Mouse (Mus musculus) layer of hippocampus, postnatal 10 days (tissue): ENCODE results near the gene Mef2a. TPM values are rescaled to one million over a fixed set of nuclear protein-coding genes. Genes with fewer than 3 reads are reported as not detected.

Experiments
- DNase-seq, 2 experiments: peaks; one replicate each; pipeline ENCODE4 v3.0.0; 2021; ENCODE audit warnings: low spot score in 2 of 2
- total RNA-seq, 2 experiments: library from RNA; stranded (reverse); gene quantifications; 2 replicates each; pipeline ENCODE4 v1.2.3; 2021

Mef2a gene
- total RNA-seq, 2 experiments from 2014 or later = 126 to 138 TPM

DNA sequence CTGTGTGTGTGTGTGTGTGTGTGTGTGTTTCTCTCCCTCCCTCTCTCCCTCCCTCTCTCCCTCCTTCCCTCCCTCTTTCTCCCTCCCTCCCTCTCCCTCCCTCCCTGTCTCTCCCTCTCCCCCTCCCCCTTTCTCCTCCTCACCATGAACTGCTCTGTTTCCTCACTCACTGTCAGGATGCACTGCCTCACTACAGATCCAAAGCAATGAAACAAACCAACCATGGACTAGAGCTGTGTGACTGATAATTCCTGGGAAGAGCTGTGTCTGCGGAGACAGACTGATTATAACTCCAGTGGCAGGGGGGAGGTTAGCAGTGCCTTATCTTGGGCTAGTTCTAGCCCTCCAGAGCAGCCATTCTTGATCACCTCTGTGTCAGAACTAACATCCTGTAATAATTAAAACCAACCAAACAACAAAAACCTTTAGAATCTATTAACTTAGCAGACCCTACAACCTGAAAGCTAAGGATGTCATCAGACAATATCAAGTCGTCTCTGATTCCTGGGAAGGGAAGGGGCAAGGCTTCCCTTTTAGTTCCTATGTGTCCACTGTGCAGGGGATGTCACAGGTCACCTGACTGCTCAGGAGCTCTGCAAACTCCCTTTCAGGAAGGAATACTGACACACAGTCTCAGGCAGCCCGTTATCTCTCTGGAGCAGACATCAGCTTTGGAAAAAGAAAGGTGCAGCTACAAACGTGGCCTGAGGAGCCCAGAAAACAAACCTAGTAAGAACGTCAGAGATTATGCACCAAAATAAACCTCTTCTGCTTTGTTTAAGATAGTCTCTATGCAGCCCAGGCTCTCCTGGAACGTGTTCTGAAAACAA lies 162.4 kb downstream of the Mef2a start:
- no peak for DNase-seq

- no peak for DNase-seq
Measured at GRCm38 (mm10) chr7:67208317-67208716, 164.3 kb downstream of the Mef2a start.

GRCm38 (mm10) chr7:67207701-67208100 lies 165.0 kb downstream of the Mef2a start:
- no peak for DNase-seq

DNA sequence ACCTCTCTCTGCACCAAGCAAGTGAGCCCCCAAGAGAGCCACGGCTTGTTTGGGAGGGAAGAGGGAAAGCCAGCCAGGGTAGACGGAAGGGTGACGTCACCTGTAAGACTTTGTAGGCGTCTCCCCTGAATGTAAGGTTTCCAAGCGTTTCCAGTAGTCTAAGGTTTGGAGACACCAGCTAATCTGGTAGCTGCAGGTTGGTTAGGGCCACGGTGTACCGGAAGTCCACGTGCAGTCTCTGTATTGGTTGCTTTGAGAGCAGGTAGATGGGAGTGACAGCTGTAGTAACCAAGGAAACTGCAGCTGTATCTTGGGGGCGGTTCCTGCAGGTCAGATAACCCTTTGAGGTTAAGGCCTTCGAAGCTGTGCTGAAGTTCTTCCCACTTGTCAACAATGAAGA lies 166.2 kb downstream of the Mef2a start:
- no peak for DNase-seq

- no peak for DNase-seq
Measured at GRCm38 (mm10) chr7:67205734-67206425, 166.8 kb downstream of the Mef2a start.

- DNase-seq = no peak
Measured at GRCm38 (mm10) chr7:67203625-67204024, 169.0 kb downstream of the Mef2a start.

DNA sequence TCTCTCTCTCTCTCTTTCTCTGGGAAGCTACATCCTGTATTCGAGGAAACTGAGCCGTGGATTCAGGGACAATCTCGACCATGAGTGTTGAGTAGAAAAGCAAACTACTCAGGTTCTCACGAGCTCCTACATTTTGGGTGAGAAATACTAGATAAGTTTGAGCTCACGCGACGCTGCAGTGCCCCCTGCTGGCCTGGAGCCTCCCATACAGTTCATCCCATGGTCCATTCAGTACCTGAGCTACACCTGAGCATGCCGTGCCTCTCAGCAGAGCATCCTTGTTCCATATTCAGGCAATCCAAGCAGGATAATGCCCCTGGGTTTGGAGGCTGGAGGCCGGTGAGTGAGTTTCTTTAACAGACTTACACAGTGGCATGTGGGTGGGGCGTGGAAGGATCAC lies 173.2 kb downstream of the Mef2a start:
- DNase-seq = peak; percentile 59 to 71

DNA sequence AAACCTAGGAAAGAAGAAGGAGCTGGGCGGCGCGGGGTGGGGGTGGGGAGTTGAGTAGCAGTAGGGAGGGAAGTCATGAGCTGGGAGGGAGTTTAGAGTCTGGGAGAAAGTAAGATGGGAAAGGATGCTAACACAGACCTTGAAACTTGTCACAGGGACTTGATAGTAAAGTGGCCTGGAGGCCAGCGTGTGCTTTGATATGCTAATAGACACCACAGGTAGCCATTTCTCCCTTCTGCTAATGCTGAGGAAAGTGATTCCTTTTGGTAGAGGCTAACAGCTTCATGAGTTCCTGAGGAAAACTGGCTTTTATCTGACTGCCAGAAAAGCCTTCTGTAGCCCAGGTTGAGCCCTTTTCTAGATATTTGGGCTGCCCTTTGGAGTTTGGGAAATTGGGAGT lies 188.9 kb downstream of the Mef2a start:
- no peak for DNase-seq

Other genes starting within 250 kb of the Mef2a start
- 10 to 100 TPM; 29.8 to 31.0 TPM for gene Lysmd4, start 150.3 kb downstream of the Mef2a start, total RNA-seq